ENCODE assay signal across 8 mouse cellular contexts in genomic region chr11:20038723-20039122, GRCm38 (mm10).
A peak's percentile ranks its signal among the peaks of the same experiment; 100 is the strongest.
DNase-seq lines count a peak whose midpoint lies in the region; ATAC-seq and TF ChIP-seq lines count a peak whose summit lies in the region.

No protein-coding gene starts in this region.

- no peaks in the 10 kb centered on the region for H3K36me3 ChIP-seq in heart, embryonic 10.5 days
- H3K36me3 ChIP-seq in forebrain, embryonic 14.5 days (ENCODE audit: control insufficient read depth, insufficient read depth, low read length), result no peaks in the 10 kb centered on the region
- H3K36me3 ChIP-seq in limb, embryonic 14.5 days (ENCODE audit: control insufficient read depth, insufficient read depth, low read length), result no peaks in the 10 kb centered on the region

- H3K4me1 ChIP-seq in heart, embryonic 10.5 days, result peaks cover 30% of the 10 kb centered on the region
- no peaks in the 10 kb centered on the region for H3K4me1 ChIP-seq in forebrain, embryonic 14.5 days (ENCODE audit: control insufficient read depth, insufficient read depth, low read length)
- peaks cover 31% of the 10 kb centered on the region for H3K4me1 ChIP-seq in limb, embryonic 14.5 days (ENCODE audit: control insufficient read depth, insufficient read depth, low read length)

- H3K27me3 ChIP-seq in heart, embryonic 10.5 days (ENCODE audit: insufficient read depth, poor library complexity, severe bottlenecking), result no peaks in the 10 kb centered on the region
- H3K27me3 ChIP-seq in forebrain, embryonic 14.5 days (replicated peaks; ENCODE audit: control insufficient read depth, insufficient read depth, low read length), result no peaks in the 10 kb centered on the region
- H3K27me3 ChIP-seq in limb, embryonic 14.5 days (ENCODE audit: control insufficient read depth, insufficient read depth, low read length), result no peaks in the 10 kb centered on the region

- H3K4me3 ChIP-seq in heart, embryonic 10.5 days, result no peak overlapping the region
- H3K4me3 ChIP-seq in forebrain, embryonic 14.5 days (ENCODE audit: low read depth, low read length), result no peak overlapping the region
- H3K4me3 ChIP-seq in limb, embryonic 14.5 days (replicated peaks; ENCODE audit: low read length), result no peak overlapping the region

- no peak for TF ChIP-seq POLR2A in limb, embryonic 14.5 days (IDR thresholded peaks at IDR 0.05; ENCODE audit: borderline replicate concordance, extremely low read depth, insufficient read depth, insufficient read length)

- DNase-seq in heart, adult 11 months, result peak; percentile 95
- no peak for DNase-seq in heart, embryonic 10.5 days (ENCODE audit: low spot score)
- peak; percentile 40 for DNase-seq in ES-CJ7 (ENCODE audit: low read depth, low spot score)
- DNase-seq in forebrain, embryonic 14.5 days (ENCODE audit: low spot score), result peak; percentile 67
- DNase-seq in limb, embryonic 14.5 days (ENCODE audit: low spot score), result peak; percentile 49
- DNase-seq in adrenal gland, postnatal 14 days, result no peak
- DNase-seq in liver, result no peak
- no peak for DNase-seq in thymus, postnatal 25 days

- H3K9ac ChIP-seq in forebrain, embryonic 14.5 days (ENCODE audit: low read length), result no peak overlapping the region
- H3K9ac ChIP-seq in limb, embryonic 14.5 days (ENCODE audit: low read depth, low read length, severe bottlenecking), result no peak overlapping the region

- 44% methylated on average over 8 of the region's 8 CpGs for WGBS in heart, embryonic 10.5 days
- WGBS in forebrain, embryonic 14.5 days, result 19% methylated on average over 8 of the region's 8 CpGs
- 19% methylated on average over 8 of the region's 8 CpGs for WGBS in limb, embryonic 14.5 days

- no peaks in the 10 kb centered on the region for H3K9me3 ChIP-seq in heart, embryonic 10.5 days
- H3K9me3 ChIP-seq in forebrain, embryonic 14.5 days (replicated peaks; ENCODE audit: control insufficient read depth, low read length), result no peaks in the 10 kb centered on the region
- H3K9me3 ChIP-seq in limb, embryonic 14.5 days (ENCODE audit: control insufficient read depth, low read length), result no peaks in the 10 kb centered on the region

- H3K27ac ChIP-seq in heart, embryonic 10.5 days, result no peak overlapping the region
- H3K27ac ChIP-seq in forebrain, embryonic 14.5 days (ENCODE audit: low read depth, low read length), result no peak overlapping the region
- 0 out of 2 replicates have a peak overlapping the region, but pooled peaks have one; percentile 14 for H3K27ac ChIP-seq in limb, embryonic 14.5 days (replicated peaks; ENCODE audit: low read depth, low read length)

- ATAC-seq in forebrain, embryonic 14.5 days, result peak; percentile 58; the same call in 1 of the 2 replicates
- peak; percentile 37; the same call in 1 of the 2 replicates for ATAC-seq in limb, embryonic 14.5 days (ENCODE audit: low FRiP score, low read depth)

- H3K4me2 ChIP-seq in forebrain, embryonic 14.5 days (ENCODE audit: low read length), result peak overlapping the region; percentile 26
- H3K4me2 ChIP-seq in limb, embryonic 14.5 days (replicated peaks; ENCODE audit: low read depth, low read length, severe bottlenecking), result peak overlapping the region; percentile 10; the same call in 1 of the 2 replicates

Comparison
In these comparisons a context has a peak if more than half of its experiments do, and no peak if none do; other contexts are left out.
1. DNase-seq: peak in heart, adult 11 months (single experiment), ES-CJ7 (single experiment), forebrain, embryonic 14.5 days (single experiment) and limb, embryonic 14.5 days (single experiment); none in heart, embryonic 10.5 days (single experiment), adrenal gland, postnatal 14 days (single experiment), liver (single experiment) and thymus, postnatal 25 days (single experiment).